Mouse (Mus musculus) cerebellum, postnatal 4 days (tissue): ENCODE results near the gene Inhbb.

Source experiments
- DNase-seq, 2 experiments: peaks; one replicate each; pipeline ENCODE4 v3.0.0; 2022; ENCODE audit warnings: low spot score in 2 of 2, mixed read lengths in 1 of 2

Inhbb gene

GRCm38 (mm10) chr1:119420189-119420983, 1.7 kb downstream of the Inhbb start:
- DNase-seq = no peak

- DNase-seq = no peak
Measured at GRCm38 (mm10) chr1:119419151-119420105, 2.6 kb downstream of the Inhbb start.

GRCm38 (mm10) chr1:119417991-119418390, 4.1 kb downstream of the Inhbb start:
- no peak for DNase-seq

GRCm38 (mm10) chr1:119417542-119417941, 4.5 kb downstream of the Inhbb start:
- DNase-seq = no peak

GRCm38 (mm10) chr1:119416610-119417009, 5.4 kb downstream of the Inhbb start:
- DNase-seq = no peak

- no peak for DNase-seq
Measured at GRCm38 (mm10) chr1:119416177-119416576, 5.9 kb downstream of the Inhbb start.

GRCm38 (mm10) chr1:119415151-119415550, 6.9 kb downstream of the Inhbb start:
- no peak for DNase-seq

GRCm38 (mm10) chr1:119410661-119411060, 11.4 kb downstream of the Inhbb start:
- no peak for DNase-seq

GRCm38 (mm10) chr1:119409599-119410168, 12.4 kb downstream of the Inhbb start:
- peak in 1 of 2 experiments; percentile 50 for DNase-seq

- DNase-seq = no peak
Measured at GRCm38 (mm10) chr1:119409106-119409505, 12.9 kb downstream of the Inhbb start.

GRCm38 (mm10) chr1:119407691-119408315, 14.2 kb downstream of the Inhbb start:
- DNase-seq = no peak

GRCm38 (mm10) chr1:119404798-119405197, 17.2 kb downstream of the Inhbb start:
- DNase-seq = no peak

- DNase-seq = no peak
Measured at GRCm38 (mm10) chr1:119404341-119404740, 17.7 kb downstream of the Inhbb start.

GRCm38 (mm10) chr1:119401249-119401648, 20.8 kb downstream of the Inhbb start:
- DNase-seq = no peak

- DNase-seq = no peak
Measured at GRCm38 (mm10) chr1:119398640-119399039, 23.4 kb downstream of the Inhbb start.

- no peak for DNase-seq
Measured at GRCm38 (mm10) chr1:119397839-119398238, 24.2 kb downstream of the Inhbb start.

GRCm38 (mm10) chr1:119391311-119391710, 30.7 kb downstream of the Inhbb start:
- DNase-seq = peak in 1 of 2 experiments; percentile 64

GRCm38 (mm10) chr1:119390676-119391075, 31.4 kb downstream of the Inhbb start:
- no peak for DNase-seq

- no peak for DNase-seq
Measured at GRCm38 (mm10) chr1:119389771-119390500, 32.1 kb downstream of the Inhbb start.

GRCm38 (mm10) chr1:119388664-119389396, 33.2 kb downstream of the Inhbb start:
- DNase-seq = peak in 1 of 2 experiments; percentile 40
